Mouse (Mus musculus): ENCODE data around the gene Rarg. TPM values are rescaled to one million over a fixed set of nuclear protein-coding genes. Genes with fewer than 3 reads are reported as not detected.

The Rarg gene
- 10 to 100 TPM; 14.5 to 20.7 (median 16.5) TPM for total RNA-seq (2022)

DNA sequence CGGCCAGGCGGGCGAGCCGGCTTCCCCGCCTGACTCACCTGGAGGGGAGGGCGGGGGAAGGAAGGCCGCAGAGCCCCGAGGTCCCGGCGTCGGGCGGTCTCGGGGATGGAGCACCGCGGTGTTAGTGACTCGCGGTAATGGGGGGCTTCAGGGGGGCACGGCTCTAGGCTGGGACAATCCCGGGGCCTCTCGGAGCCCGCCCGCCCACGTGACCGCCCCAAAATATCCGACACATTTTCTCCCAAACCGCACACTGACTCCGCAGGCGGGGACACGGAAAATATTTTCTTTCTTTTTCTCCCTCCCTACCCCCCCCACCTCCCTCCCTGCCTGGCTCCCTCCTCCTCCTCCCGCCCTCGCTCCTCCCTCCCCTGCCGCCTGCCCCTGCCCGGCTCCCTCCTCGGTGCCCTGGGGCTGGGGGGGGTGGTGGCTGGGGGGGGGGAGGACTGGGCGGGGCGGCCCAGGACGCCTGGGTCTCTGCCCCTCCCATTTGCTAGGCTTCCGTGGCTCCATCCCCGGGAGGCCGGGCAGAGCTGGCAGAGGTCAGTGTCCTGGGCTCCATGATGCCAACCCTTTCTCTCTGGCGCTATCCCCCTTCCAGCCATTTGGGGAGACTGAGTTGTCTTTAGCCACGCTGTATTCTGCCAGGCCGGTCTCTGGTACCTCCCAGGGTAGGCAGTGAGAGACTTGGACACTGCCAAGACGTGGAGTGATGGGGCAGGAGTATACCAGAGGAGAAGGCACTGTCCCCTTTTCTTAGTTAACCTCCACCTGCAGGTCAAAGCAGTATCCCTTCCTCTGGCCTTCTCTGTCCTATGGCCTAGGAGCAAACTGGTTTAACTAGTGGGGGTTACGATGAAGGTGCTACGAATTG, at the start of gene Rarg:
TSS of gene Rarg (minus strand) at position 316 of the 874 bp plus-strand sequence.
- no peak for DNase-seq (ENCODE audit: low spot score in 2 of 2)

DNA sequence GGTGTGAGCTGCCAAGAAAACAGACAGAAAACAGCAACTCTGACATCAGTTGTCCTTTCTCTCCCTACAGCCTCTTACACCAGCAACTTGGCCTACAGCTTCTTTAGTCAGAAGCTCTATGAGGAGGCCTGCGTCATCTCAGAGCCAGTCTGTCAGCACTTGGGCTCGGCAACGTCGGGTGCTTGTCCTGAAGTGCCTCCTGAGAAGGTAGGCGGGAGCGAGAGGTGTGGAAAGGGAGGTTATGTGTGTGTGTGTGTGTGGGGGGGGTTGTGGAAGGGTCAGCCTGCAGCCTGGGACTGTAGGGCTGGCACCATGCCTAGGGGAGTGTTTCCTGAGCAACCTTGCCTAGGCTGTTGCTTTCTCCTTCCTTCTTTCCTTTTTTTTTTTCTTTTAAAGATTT, 45.2 kb upstream of the Rarg start:
- DNase-seq (ENCODE audit: low spot score in 2 of 2): no peak

DNA sequence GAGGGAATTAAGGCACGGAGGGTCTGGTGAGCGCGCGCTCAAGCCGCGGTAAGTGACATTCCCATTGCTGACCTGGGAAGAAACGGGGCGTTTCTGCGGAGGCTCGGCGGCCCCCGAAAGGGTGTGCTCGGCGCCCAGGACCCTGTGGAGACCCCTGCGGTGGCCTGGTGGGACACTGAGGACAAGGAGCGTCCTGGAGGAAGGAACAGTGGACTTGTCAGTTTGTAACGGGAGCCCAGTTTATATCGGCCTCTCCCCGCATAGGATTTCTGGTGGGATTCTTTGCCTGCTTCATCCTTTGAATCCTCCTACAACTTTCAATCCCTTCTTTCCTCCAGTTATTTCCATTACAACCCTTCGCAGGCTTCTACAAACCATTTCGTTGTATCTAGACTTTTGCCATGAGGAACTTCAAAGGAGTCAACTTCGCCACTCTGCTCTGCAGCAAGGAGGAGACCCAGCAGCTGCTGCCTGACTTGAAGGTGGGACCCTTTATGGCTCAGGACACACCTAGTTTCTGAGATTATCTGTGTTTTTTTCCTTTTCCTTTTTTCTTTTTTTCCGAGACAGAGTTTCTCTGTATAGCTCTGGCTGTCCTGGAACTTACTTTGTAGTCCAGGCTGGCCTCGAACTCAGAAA, 39.2 kb upstream of the Rarg start:
- DNase-seq (ENCODE audit: low spot score in 2 of 2): no peak

DNA sequence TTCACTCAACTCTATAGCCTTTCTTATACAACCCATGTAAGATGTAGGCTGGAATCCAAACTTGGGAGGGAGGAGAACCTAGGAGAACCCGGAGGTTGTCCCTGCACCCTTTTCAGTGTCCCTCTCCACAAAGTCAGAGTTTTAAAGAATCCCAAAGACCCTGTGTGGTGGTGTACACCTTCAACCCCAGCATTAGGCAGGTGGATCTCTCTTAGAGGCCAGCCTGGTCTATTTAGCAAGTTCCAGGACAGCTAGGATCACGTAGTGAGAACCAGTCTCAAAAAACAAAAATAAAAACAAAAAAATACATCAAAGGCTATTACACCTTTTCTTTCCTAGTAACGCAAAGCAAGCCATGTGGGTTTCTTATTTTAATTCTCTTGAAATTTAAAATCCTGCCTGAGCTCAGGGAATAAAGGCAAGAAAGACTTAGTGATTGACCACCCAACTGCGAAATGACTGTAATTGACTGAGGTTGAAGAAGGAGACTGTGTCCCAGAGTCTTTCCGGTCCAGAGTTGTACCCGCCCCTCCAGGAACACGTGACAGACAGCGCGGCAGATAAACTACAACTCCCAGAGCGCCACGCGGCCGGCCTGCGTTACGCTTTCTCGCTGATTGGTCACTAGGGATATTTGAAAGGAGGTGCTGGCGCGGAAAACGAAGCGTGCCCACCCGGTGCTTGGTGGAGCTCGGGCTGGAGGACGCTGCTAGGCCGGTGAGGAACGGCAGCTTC, 38.5 kb upstream of the Rarg start, which contains the start of gene Espl1:
TSS of gene Espl1 (plus strand) at position 634 of the 735 bp plus-strand sequence.
- peak; percentile 89 to 91 for DNase-seq (ENCODE audit: low spot score in 2 of 2)

DNA sequence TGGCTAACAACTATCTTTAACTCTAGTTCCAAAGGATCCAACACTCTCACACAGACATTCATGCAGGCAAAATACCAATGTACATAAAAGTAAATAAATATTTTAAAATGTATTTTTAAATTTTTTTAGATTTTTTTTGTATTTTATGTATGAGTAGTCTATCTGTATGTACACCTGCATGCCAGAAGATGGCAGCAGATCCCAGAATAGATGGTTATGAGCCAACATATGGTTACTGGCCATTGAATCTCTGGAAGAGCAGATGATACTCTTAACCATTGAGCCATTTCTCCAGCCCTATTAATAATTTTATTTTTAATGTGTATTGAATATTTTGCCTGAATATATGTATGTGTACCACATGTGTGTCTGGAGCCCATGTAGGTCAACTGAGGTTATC, 30.1 kb upstream of the Rarg start:
- no peak for DNase-seq (ENCODE audit: low spot score in 2 of 2)

DNA sequence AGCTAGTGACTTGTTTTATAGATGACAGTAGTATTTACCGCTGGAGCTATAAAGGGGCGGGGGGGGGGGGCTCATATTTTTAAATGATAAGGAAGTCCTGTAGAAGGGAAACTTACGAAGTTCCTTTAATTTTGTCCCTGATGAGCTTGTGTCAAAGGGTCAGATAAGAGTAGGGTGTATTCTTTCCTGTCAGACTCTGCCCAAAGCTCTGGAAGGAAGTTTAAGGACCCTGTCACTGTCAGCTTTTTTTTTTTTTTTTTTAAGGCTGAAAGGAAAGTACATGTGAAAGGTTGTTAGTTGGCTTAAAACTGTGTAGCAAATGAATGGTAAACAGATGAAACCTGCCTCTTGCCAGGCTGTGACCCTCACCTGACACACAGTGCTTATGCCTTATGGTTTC, 26.3 kb upstream of the Rarg start:
- DNase-seq (ENCODE audit: low spot score in 2 of 2): no peak

DNA sequence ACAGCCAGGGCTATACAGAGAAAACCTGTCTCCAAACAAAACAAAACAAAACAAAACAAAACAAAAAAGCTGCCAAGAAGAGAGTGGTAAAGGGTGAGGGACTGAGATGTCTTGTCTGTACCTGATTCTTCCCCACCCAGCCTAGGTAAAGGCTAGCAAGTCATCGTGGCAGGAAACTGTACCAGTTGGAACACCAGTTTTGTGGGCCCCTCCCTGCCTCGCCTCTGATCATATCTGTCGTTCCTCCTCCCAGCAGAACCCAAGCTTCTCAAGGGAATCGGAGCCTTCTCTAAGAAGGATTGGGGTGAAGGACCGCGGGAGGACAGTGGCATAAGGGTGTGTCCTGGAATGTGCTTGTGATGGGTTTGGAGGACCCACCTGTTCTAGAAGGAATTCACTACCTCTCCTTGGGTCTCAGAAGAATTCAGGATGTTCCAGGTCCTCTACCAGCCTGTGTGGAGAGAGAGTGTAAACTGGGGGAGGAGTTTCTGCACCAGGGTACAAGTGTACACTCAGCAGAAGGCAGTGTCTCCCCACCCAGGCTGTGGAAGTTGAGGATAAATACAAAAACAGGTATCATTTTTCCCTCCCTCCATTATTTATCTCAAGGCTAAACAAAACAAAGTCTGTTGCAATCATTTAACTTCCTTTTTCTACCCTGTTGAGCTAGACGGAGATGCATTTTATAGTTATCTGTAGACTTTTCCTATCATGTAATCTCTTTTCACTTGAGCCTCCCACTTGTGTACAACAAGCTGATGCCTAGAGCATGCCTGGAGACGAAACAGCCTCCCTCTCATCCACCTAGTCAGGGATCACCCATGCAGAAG, 25.4 kb upstream of the Rarg start:
- no peak for DNase-seq (ENCODE audit: low spot score in 2 of 2)

DNA sequence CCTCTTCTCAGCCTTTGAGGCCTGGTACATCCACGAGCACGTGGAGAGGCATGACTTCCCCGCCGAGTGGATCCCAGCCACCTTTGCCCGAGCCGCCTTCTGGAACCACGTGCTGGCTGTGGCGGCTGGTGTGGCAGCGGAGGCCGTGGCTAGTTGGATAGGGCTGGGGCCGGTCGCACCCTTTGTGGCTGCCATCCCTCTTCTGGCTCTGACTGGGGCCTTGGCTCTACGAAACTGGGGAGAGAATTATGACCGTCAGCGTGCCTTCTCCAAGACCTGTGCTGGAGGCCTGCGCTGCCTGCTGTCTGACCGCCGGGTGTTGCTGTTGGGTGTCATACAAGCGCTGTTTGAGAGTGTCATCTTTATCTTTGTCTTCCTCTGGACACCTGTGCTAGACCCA, 23.3 kb upstream of the Rarg start:
- DNase-seq (ENCODE audit: low spot score in 2 of 2): no peak

DNA sequence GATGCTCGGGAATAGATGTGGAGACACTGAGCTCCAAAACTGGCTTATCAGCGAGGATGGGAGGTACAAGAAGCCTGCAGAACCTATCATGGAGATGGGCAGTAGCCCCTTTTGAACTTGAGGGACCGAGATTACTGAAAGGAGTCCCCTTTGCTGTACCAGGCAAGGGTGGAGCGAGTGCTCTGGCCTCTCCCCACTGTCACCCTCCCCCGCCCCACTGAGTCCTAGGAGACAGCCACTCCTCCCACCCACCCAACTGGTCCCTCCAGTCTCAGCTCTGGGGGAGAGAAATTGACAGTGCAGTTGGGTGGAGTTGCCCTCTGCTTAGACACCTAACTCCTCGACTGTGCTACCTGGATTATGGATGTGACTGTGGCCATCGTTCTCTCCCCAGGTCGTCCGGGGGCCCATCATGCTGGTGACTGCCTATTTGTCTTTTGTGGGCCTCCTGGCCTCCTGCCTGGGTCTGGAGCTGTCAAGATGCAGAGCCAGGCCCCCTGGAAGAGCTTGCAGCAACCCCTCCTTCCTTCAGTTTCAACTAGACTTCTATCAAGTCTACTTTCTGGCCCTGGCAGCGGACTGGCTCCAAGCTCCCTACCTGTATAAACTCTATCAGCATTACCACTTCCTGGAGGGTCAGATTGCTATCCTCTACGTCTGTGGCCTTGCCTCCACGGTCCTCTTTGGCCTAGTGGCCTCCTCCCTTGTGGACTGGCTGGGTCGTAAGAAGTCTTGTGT, 22.6 kb upstream of the Rarg start:
- no peak for DNase-seq (ENCODE audit: low spot score in 2 of 2)

DNA sequence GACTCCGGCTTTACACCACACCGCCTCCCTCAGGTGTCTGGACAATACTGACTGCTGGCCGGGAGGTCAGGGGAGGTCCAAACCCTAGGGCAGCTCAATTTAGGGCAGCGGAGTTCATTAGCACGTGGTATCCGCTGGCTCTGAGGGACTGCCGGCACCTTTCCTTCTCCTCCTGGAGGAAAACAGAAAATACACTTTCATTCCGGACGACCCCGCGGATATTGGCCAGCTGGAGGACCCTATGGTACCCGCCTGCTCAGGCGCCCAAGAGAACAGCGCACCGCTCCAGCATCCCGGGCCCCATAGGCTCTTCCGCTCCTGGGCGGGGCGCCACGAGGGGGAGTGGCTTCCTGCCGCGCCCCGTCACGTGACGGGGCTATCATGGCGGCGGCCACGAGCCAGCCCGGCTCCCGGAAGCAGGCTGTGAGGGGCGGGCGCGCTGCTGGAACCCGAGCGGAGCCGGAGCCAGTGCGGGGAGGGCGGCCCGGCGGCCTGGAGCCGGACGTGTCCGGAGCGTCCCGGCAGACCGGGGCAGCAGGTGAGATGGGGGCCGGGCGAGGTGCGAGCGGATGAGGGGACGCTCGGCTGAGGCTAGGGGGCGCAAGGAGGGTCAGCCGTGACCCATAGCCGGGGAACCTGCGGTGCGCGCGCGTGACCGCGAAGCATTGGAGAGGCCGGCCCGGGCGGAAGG, 21.9 kb upstream of the Rarg start, which contains the start of gene Mfsd5:
TSS of gene Mfsd5 (plus strand) at position 363 of the 691 bp plus-strand sequence.
- peak; percentile 66 to 79 for DNase-seq (ENCODE audit: low spot score in 2 of 2)

DNA sequence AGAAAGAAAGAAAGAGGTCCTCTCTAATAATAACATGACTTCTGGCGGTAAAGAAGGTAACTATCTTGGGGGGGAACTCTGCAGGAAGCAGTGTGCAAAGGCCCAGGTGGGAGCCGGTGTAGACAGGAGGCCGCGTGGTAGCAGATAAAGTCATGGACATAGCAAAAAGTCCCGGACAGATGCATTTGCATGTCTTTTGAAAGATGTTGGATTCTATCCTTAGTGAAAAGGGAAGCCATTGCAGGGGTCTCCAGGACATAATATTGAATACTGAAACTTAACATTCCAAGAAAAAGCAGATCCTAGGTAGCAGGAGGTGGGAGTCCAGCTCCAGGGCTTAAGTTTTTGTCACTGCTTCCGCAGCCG, 21.4 kb upstream of the Rarg start:
- DNase-seq (ENCODE audit: low spot score in 2 of 2): no peak

DNA sequence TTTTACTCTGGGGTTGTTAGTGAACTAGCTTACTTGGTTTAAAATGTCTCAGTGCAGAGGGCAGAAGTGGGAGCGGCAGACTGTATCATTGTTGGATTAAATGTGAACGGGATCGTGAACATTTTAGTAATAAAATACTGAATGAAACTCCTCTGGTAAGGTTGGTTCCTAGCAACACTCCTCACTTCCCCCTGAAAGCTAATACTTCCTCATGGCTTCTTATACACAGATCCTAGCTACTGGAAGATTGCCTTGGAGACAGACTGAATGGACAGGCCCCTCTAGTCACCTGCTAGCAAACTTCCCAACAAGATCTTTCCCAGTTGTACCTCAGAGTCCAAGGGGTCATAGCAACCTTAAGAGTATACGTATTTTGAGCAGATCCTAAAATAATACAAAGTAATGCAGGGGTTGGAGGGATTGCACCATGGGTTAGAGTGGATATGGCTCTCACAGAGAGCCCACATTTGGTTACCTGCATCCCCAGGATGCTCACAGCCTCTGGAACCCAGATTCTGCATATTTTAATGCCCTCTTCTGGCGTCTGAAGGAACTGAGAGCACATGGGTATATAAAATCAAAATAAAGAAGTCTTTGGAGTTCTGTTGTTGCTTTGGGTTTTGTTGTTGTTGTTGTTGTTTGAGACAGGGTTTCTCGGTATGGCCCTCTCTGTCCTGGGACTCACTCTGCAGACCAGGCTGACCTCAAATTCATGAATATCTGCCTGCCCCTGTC, 16.8 kb upstream of the Rarg start:
- no peak for DNase-seq (ENCODE audit: low spot score in 2 of 2)

DNA sequence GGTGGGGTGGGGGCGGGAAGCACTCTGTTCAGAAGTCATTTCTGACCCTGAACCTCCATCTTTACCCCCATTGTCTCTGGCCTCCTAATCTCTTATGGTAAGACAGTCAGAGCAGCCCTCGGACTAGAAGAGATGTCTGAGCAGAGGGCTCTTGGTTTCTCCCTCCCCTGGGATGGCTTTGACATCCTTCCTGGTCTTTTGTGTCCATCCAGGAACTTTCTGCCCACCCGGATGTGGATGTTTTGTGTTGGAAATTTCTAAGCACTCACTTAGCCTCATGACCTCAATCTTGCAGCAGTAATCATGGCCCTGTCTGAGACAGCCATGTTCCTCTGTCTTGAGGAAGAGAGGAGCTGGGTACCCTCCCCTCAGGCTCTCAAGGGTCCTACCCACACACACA, 14.1 kb upstream of the Rarg start:
- DNase-seq (ENCODE audit: low spot score in 2 of 2): no peak

DNA sequence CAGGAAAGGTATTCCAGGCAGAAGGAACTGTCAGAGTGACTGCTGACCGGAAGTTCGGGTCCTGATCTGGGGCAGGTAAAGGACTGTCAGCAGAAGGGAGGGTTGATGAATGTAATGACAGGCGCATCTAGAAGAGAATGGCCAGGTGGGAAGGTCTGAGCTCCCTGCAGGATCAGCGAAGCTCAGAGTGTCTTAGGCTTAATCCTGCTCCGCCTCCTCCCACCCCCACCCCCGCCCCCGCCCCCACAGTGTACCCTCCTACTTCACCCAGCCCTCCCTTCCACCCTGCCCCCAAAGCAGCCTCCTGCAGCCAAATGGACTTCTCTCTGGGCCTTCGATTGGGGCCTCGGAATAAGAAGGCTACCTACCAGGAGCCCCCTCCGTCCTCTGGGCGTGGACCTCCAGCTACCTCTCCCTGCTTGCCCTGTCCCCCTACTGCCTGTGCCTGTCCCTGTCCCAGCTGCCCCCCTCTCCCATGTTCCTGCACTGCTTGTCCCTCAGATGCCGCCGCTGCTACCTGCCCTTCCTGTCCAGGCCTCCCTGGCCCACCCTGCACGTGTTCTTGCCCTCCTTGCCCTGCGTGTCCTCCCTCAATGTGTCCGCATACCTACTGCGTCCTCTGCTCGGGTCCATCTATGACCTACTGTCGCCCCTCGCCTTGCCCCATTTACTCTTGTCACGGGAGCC, 13.1 kb upstream of the Rarg start, which contains the start of gene Gm9918:
TSS of gene Gm9918 (plus strand) at position 290 of the 687 bp plus-strand sequence.
- DNase-seq (ENCODE audit: low spot score in 2 of 2): no peak

DNA sequence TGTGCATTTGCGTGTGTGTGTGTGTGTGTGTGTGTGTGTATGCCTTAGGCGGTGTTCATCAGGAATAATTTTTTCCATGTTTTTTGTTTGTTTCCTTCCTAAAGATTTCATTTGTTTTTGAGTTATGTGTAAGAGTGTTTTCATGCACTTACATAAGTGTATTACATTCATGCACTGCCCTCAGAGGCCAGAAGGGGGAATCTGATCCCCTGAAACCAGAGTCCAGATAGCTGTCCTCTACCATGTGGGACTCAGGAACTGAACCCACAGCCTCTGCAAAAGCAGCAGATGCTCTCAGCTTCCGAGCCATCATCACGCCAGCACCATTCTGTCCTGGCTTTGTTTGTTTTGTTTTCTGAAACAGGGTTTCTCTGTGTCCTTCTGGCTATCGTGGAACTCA, 8.2 kb upstream of the Rarg start:
- DNase-seq (ENCODE audit: low spot score in 2 of 2): no peak

DNA sequence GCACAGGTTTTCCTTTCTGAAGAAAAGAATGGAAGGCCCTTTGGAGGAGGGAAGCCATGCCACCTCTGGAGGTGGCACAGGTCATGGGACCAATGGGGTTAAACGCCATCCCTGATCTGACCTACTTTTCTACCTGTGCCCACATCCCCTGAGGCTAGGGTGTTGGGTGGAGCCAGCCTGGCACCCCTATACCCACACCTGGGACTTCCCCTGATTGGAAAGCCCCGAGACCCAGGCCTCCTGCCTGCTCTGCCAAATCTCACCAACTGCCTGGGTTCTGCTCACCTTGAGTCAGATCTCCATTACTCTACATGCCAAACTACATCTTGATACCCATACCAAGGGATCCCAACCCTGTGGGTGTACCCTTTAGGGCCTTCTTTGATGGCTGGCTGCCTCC, 5.7 kb upstream of the Rarg start:
- no peak for DNase-seq (ENCODE audit: low spot score in 2 of 2)

DNA sequence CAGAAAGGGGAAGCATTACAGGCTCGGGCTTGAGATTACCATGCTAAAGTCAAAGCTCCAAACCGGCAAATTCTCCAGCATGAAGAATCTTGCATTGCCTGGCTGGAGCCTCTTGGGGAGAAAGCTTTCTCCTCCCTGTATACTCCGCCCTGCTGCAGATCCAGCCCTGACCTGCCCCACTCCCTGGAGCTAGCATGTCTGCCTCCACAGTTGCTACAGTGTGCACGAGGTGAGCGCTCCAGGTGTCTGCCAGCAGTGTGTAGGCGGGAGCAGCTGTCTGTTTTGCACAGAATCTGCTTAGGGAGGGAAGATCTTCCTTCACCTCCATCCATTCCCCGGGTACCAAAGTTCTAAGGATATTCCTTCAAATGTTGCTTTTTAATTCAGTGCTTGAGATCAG, 5.3 kb upstream of the Rarg start:
- DNase-seq (ENCODE audit: low spot score in 2 of 2): no peak

DNA sequence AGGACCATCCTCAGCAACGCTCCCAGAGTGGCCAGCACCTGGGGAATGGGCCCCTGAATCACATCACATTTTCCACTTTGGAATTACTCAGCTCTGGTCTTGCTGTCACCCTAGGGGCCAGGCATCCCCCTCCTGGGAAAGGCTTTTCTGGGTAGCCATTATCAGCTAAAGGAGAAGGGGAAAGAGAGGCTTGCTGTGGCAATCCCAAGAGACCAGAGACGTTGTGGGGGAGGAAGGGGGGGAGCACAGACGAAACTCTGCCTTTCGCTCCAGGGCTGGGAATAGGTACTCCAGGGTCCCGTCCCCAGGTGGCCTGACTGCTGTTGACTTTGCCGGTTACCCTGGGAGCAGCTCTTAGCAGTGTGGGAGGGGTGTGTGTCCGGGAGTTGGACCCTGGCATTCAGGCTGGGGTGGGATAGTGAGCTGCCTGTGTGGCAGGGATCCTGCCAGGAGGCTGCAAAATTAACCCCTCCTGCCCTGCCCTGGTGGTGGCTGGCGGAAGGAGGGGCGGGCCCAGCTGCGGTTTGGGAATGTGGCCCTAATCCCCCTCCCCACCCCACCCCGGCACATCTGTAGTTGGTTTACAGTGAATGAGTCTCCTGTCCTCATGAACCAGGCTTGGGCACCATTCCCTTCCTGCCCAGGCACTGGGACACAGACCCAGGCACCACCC, 1.4 kb upstream of the Rarg start:
- no peak for DNase-seq (ENCODE audit: low spot score in 2 of 2)
